Mouse (Mus musculus) liver, adult 2 months (tissue): ENCODE data around the gene Bmp2k.

Source experiments
- CTCF ChIP-seq: fragments of 200-500 bp; IDR thresholded peaks from 2 replicates; pipeline ENCODE4 v1.5.1; 2011; ENCODE audit warnings: low read depth, low read length, control low read depth
- POLR2A ChIP-seq: fragments of 200-500 bp; IDR thresholded peaks from 2 replicates; pipeline ENCODE4 v1.6.1; 2011; ENCODE audit warnings: low read length, control low read depth; ENCODE audit not compliant: insufficient read depth; ENCODE audit errors: extremely low read depth

GRCm38 (mm10) chr5:96973714-96974113, 23.8 kb upstream of the Bmp2k start:
- no peak for TF ChIP-seq POLR2A
- no peak for TF ChIP-seq CTCF
